Mouse (Mus musculus) hindbrain, embryonic 12.5 days (tissue): ENCODE measurements around the gene Med21. TPM values are rescaled to one million over a fixed set of nuclear protein-coding genes. Genes with fewer than 3 reads are reported as not detected.

Source experiments
- ATAC-seq: fragments of 200-750 bp; cut with Nextera tagmentation; 2 replicates; pipeline ENCODE4 v1.8.0; 2017; ENCODE audit warnings: moderate TSS enrichment; ENCODE audit not compliant: low FRiP score
- H3K27ac ChIP-seq: fragments of 300-500 bp; sonication (generic); 2 replicates; pipeline ENCODE4 v1.5.1; 2016; ENCODE audit warnings: mild to moderate bottlenecking
- H3K27me3 ChIP-seq: fragments of 300-500 bp; sonication (generic); 2 replicates; pipeline ENCODE4 v1.6.1; 2016; ENCODE audit warnings: mild to moderate bottlenecking
- H3K36me3 ChIP-seq: fragments of 300-500 bp; sonication (generic); 2 replicates; pipeline ENCODE4 v1.6.1; 2016; ENCODE audit warnings: mild to moderate bottlenecking
- H3K4me1 ChIP-seq: fragments of 300-500 bp; sonication (generic); 2 replicates; pipeline ENCODE4 v1.6.1; 2016
- H3K4me2 ChIP-seq: fragments of 300-500 bp; sonication (generic); replicated peaks from 2 replicates; pipeline ENCODE4 v1.6.1; 2016; ENCODE audit warnings: mild to moderate bottlenecking
- H3K4me3 ChIP-seq: fragments of 300-500 bp; sonication (generic); 2 replicates; pipeline ENCODE4 v1.5.1; 2016; ENCODE audit warnings: mild to moderate bottlenecking
- H3K9ac ChIP-seq: fragments of 300-500 bp; sonication (generic); 2 replicates; pipeline ENCODE4 v1.6.1; 2016; ENCODE audit warnings: mild to moderate bottlenecking, moderate library complexity
- H3K9me3 ChIP-seq: fragments of 300-500 bp; sonication (generic); replicated peaks from 2 replicates; pipeline ENCODE4 v1.6.1; 2016; ENCODE audit warnings: mild to moderate bottlenecking
- WGBS: fragments of 180-500 bp; shearing (Covaris S2); methylation state at CpG from one replicate; pipeline ENCODE4 v1.1.7; 2016; 5-methylcytosine and 5-hydroxymethylcytosine counted together
- polyA plus RNA-seq: library from polyadenylated mRNA; unstranded; fragments of >200 nt; fragmentation: Nextera tagmentation; extraction: Ambion mirVana; gene quantifications from 2 replicates; pipeline ENCODE4 v1.2.1, GENCODE M21; 2016

The Med21 gene
- polyA plus RNA-seq, 1 experiment from 2014 or later: 116 TPM

DNA sequence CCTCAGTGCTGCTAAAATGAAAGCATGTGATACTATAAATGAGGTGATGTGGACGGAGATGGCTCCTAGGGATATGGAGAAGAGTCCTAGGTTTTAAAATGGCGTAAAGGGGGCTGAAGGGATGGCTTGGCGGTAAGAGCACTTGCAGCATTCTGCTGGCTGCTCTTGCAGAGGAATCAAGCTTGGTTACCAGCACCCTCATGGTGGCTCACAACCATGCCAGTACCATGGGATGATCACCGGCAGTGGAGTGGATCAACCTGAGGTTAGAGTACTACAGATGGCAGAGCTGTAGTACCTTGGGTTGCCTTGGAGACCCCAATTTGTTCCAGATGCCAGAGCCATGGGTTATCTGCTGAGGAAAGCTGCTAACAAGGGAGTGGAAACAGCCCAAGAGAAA lies 56.0 kb downstream of the Med21 start:
- Histone ChIP-seq H3K4me3 (no peak overlapping the region), H3K27ac (no peak overlapping the region), H3K4me2 (no peak overlapping the region), H3K36me3 (no peaks in the 10 kb centered on the region), H3K4me1 (no peaks in the 10 kb centered on the region), H3K27me3 (no peaks in the 10 kb centered on the region), H3K9ac (no peak overlapping the region), H3K9me3 (no peaks in the 10 kb centered on the region)
- ATAC-seq: no peak
- WGBS: 83% methylated on average over 4 of the region's 4 CpGs

Other genes with a start within 250 kb of the Med21 start
- 7.4 and 8.0 TPM in 2 replicates for gene Itpr2, start 140.3 kb upstream of the Med21 start, polyA plus RNA-seq
- 67.0 and 73.9 TPM in 2 replicates for gene Fgfr1op2, start 65.3 kb upstream of the Med21 start, polyA plus RNA-seq
- gene Ints13, start 64.7 kb upstream of the Med21 start, polyA plus RNA-seq: 83.3 and 84.3 TPM in 2 replicates
- gene Tm7sf3, start 277 bp downstream of the Med21 start, polyA plus RNA-seq: 28.2 and 32.4 TPM in 2 replicates
- 19.4 and 19.6 TPM in 2 replicates for gene Stk38l, start 82.4 kb downstream of the Med21 start, polyA plus RNA-seq
- gene Arntl2, start 153.5 kb downstream of the Med21 start, polyA plus RNA-seq: 2.2 and 3.0 TPM in 2 replicates
- gene Smco2, start 207.6 kb downstream of the Med21 start, polyA plus RNA-seq: not detected in 2 replicates
- gene Ppfibp1, start 245.9 kb downstream of the Med21 start, polyA plus RNA-seq: 38.6 and 45.6 TPM in 2 replicates